Mouse (Mus musculus): ENCODE data around the gene Babam2.
"Not testable (repeated sequence)": the region's sequence is repeated elsewhere in the genome, so short reads cannot be mapped to it uniquely, and the experiment has no call there.

The Babam2 gene

GRCm38 (mm10) chr5:31935936-31936335 lies 238.5 kb downstream of the Babam2 start:
- no peak for DNase-seq (ENCODE audit: low spot score)

- DNase-seq (ENCODE audit: low spot score): no peak
Observed at GRCm38 (mm10) chr5:31936523-31936922, 239.0 kb downstream of the Babam2 start.

GRCm38 (mm10) chr5:31940876-31941275 lies 243.4 kb downstream of the Babam2 start:
- no peak for DNase-seq (ENCODE audit: low spot score)

- DNase-seq (ENCODE audit: low spot score): no peak
Observed at GRCm38 (mm10) chr5:31947185-31947584, 249.7 kb downstream of the Babam2 start.

- DNase-seq (ENCODE audit: low spot score): no peak
Observed at GRCm38 (mm10) chr5:31949389-31949788, 251.9 kb downstream of the Babam2 start.

- no peak for DNase-seq (ENCODE audit: low spot score)
Observed at GRCm38 (mm10) chr5:31950532-31950931, 253.0 kb downstream of the Babam2 start.

GRCm38 (mm10) chr5:31955184-31955583 lies 257.7 kb downstream of the Babam2 start:
- no peak for DNase-seq (ENCODE audit: low spot score)

- no peak for DNase-seq (ENCODE audit: low spot score)
Observed at GRCm38 (mm10) chr5:31956336-31956735, 258.9 kb downstream of the Babam2 start.

- no peak for DNase-seq (ENCODE audit: low spot score)
Observed at GRCm38 (mm10) chr5:31959886-31960285, 262.4 kb downstream of the Babam2 start.

- no peak for DNase-seq (ENCODE audit: low spot score)
Observed at GRCm38 (mm10) chr5:31961423-31961822, 263.9 kb downstream of the Babam2 start.

GRCm38 (mm10) chr5:31962346-31962745 lies 264.9 kb downstream of the Babam2 start:
- DNase-seq (ENCODE audit: low spot score): no peak

- no peak for DNase-seq (ENCODE audit: low spot score)
Observed at GRCm38 (mm10) chr5:31963352-31963751, 265.9 kb downstream of the Babam2 start.

- no peak for DNase-seq (ENCODE audit: low spot score)
Observed at GRCm38 (mm10) chr5:31963851-31964250, 266.4 kb downstream of the Babam2 start.

- no peak for DNase-seq (ENCODE audit: low spot score)
Observed at GRCm38 (mm10) chr5:31966741-31967140, 269.3 kb downstream of the Babam2 start.

- no peak for DNase-seq (ENCODE audit: low spot score)
Observed at GRCm38 (mm10) chr5:31967526-31967925, 270.0 kb downstream of the Babam2 start.

GRCm38 (mm10) chr5:31968046-31968506 lies 270.6 kb downstream of the Babam2 start:
- DNase-seq (ENCODE audit: low spot score): no peak

GRCm38 (mm10) chr5:31972416-31972815 lies 274.9 kb downstream of the Babam2 start:
- DNase-seq (ENCODE audit: low spot score): not testable (repeated sequence)

GRCm38 (mm10) chr5:31974614-31975168 lies 277.2 kb downstream of the Babam2 start:
- no peak for DNase-seq (ENCODE audit: low spot score)

- DNase-seq (ENCODE audit: low spot score): no peak
Observed at GRCm38 (mm10) chr5:31982061-31982460, 284.6 kb downstream of the Babam2 start.

GRCm38 (mm10) chr5:31983161-31983560 lies 285.7 kb downstream of the Babam2 start:
- no peak for DNase-seq (ENCODE audit: low spot score)

- no peak for DNase-seq (ENCODE audit: low spot score)
Observed at GRCm38 (mm10) chr5:31983817-31984368, 286.4 kb downstream of the Babam2 start.

- DNase-seq (ENCODE audit: low spot score): no peak
Observed at GRCm38 (mm10) chr5:31984369-31984961, 287.0 kb downstream of the Babam2 start.

- no peak for DNase-seq (ENCODE audit: low spot score)
Observed at GRCm38 (mm10) chr5:31985021-31985420, 287.5 kb downstream of the Babam2 start.
